Mouse (Mus musculus): ENCODE measurements at regions not wholly inside any gene's neighbourhood (a gene's known extent, or its start where the extent isn't known, plus 50 kb on each side); places are given as distances from the start of the nearest gene placed in this dataset.
A peak's percentile ranks its signal among the peaks of the same experiment; 100 is the strongest.

DNA sequence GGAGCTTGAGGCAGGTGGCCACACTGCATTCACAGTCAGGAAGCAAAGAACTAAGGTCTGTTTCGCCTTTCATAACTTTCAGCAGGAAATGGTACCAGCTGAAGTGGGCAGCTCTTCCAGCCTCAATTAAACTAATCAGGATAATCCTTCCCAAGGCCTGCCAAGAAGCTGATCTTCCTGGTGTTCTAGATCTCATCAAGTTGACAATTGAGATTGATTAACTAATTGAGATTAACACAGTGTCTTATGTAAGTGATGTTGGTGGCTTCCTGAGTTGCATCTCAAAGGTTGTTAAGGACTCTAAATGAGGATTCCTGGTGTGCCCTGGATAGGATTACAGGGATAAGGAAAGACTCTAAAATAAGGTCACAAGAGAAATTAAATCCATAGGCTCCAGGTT, 273.3 kb upstream of the Irx2 start:
- no peak for DNase-seq (ENCODE audit: low spot score in 2 of 2)

DNA sequence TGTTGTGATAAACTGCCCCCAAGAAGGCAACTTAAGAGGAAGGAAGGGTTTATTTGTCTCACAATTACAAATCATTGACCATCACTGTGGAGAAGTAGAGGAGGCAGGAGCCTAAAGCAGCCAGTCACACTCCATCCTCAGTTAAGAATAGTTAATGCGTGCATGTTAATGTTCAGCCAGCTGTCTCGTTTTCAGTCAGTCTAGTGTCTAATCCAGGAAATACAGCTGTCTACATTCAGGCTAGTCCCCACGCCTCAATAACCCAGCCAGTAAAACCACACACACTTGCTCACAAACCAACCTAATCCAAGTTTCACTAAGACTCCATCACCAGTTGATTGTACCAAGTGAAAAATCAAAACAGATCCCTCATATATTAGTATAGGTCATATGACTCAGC, 272.8 kb upstream of the Irx2 start:
- DNase-seq (ENCODE audit: low spot score in 2 of 2) = no peak

DNA sequence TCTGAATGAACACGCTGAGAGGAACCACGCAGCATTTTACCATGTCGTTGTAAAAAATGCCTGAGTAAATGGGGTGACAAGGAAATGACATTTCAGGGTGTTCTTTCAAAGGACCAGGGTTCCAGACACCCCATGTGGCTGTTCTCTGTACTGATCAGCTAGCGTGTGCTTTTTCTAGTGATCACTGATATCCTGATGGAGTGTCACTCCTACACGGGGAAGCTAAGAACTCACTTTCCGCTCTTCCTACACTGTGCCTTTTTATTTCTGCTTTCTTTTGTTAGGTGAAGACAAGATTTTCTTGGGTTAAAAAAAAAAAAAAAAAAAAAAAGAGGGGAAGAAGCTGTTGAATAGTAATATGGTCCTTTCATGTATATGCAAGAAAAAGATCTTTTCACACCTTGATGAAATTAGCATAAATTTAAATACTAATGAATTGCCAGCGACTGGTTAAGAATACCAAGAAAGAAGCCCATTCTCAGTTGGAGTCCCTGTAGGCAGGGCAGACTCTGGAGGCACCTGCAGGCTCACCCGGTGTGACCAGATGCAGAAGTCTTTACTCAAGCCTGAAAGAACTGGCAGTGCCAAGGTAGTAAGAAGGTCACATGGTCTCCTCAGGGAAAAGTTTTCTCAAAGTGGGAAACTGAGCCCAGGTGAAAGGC, 270.2 kb upstream of the Irx2 start:
- DNase-seq (ENCODE audit: low spot score in 2 of 2) = no peak

- DNase-seq (ENCODE audit: low spot score in 2 of 2) = no peak
Measured at GRCm38 (mm10) chr13:72365534-72366271, 262.9 kb upstream of the Irx2 start.

GRCm38 (mm10) chr13:72366281-72366680, 262.3 kb upstream of the Irx2 start:
- DNase-seq (ENCODE audit: low spot score in 2 of 2) = no peak

- DNase-seq (ENCODE audit: low spot score in 2 of 2) = no peak
Measured at GRCm38 (mm10) chr13:72370131-72370530, 258.5 kb upstream of the Irx2 start.

- no peak for DNase-seq (ENCODE audit: low spot score in 2 of 2)
Measured at GRCm38 (mm10) chr13:72370997-72371396, 257.6 kb upstream of the Irx2 start.

GRCm38 (mm10) chr13:72393366-72393765, 235.3 kb upstream of the Irx2 start:
- DNase-seq (ENCODE audit: low spot score in 2 of 2) = no peak

GRCm38 (mm10) chr13:72400677-72401076, 227.9 kb upstream of the Irx2 start:
- peak; percentile 56 to 78 for DNase-seq (ENCODE audit: low spot score in 2 of 2)

DNA sequence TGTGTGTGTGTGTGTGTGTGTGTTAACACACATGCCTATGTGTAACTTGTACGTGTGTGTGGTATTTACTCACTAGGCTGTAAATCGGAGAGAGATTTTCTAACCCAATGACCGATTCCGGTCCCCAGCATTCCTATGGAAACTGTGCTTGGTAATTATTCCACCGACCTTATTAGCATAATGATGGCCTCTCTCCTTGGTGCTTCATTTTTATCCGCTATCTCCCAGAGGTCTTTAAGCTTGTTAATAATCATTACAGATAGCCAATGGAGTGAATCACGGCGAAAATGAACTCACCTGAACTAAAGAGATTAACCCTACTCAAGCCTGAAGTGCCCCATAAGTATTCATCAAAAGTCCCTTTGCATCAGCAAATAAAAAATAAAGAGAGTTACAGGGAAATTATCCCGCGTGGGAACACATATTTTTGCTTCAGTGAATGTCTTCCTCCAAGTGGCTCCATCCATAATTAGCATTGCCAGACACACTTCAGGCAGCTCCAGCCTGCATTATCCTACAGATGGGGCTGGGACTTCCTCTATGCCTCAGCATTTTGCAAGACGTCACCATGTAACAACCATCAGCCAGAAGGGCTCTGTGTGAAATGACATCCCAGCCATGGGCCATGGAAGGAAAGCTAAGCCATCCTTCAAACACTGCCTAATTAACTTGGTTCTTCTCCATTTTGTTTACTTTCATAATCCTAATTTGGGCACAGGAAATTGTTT, 219.2 kb upstream of the Irx2 start:
- DNase-seq (ENCODE audit: low spot score in 2 of 2) = no peak

DNA sequence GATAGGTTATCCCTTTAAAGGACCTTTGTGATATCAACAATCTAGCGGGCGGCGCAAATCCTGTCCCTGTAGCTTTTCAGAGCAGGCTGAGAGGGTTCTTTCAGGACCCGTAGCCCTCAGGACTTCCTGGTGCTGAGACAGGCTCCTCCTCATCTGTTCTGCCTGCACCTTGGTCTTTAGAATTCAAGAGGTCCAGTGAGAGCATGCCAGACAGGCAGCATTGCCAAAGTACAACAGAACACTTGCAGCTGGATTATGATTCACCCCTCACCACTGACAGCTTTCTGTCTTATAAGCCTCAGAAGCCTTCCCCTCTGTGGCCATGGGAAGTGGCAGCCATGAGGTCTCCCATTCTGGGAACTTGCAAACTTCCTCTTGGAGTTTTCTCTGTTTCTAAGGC, 216.0 kb upstream of the Irx2 start:
- no peak for DNase-seq (ENCODE audit: low spot score in 2 of 2)

DNA sequence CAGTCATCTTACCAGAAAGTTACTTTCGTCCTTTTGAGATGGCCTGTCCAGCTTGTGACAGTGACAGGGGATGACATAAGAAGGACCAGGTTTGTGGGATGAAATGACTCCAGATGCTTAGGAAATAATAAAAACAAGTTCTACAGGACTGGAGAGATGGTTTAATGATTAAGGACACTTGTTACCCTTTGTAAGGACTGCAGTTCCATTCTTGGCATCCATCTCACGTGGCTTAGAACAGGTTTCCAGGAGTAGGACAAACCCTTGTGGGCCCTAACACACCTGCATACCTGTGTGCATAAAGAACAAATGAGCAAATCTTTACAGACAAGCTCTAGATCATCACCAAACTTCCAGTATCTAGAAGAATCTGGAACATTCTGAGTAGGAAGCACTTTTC, 211.6 kb upstream of the Irx2 start:
- no peak for DNase-seq (ENCODE audit: low spot score in 2 of 2)

- no peak for DNase-seq (ENCODE audit: low spot score in 2 of 2)
Measured at GRCm38 (mm10) chr13:72417816-72418215, 210.8 kb upstream of the Irx2 start.

- DNase-seq (ENCODE audit: low spot score in 2 of 2) = no peak
Measured at GRCm38 (mm10) chr13:72418285-72418684, 210.3 kb upstream of the Irx2 start.

GRCm38 (mm10) chr13:72419532-72419931, 209.1 kb upstream of the Irx2 start:
- DNase-seq (ENCODE audit: low spot score in 2 of 2) = no peak

DNA sequence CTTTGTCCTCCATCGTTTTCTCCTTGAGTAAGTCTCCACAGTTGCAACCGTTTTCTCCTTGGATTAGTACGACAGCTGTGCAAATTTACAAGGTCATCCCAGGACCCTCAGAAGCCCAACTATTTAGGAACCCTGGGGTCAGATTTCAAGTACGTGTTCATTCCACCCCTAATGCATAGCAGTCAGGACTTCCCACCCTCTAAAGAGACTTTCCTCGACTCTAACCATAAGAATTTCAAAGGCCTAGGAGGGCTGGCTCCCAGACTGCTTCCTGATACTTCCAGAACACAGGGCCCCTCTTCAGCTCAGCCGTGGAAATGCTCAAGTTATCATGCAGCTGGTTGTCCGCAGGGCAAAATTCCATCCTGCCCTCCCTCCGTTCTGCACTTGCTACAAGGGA, 202.7 kb upstream of the Irx2 start:
- no peak for DNase-seq (ENCODE audit: low spot score in 2 of 2)

DNA sequence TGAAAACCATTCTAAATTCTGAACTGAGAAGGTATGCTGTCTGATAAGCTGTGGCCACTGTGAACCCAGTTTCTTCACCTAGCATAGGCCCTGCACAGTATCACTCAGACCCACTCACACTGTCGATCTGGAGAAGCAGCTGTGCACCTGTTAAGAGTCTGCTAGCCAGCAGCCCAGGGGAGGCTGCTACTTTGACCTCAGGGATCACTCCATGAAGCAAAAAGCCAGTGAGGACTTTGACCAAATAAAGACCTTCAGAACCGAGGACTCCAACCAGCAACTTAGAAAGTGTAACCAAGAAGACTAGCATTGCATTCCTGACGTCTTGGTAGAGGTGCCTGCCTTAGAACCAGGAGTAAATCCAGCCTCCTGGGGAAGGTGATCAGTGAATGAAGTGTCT, 183.3 kb upstream of the Irx2 start:
- no peak for DNase-seq (ENCODE audit: low spot score in 2 of 2)

- no peak for DNase-seq (ENCODE audit: low spot score in 2 of 2)
Measured at GRCm38 (mm10) chr13:72448458-72449058, 180.1 kb upstream of the Irx2 start.

- DNase-seq (ENCODE audit: low spot score in 2 of 2) = no peak
Measured at GRCm38 (mm10) chr13:72495353-72495752, 133.3 kb upstream of the Irx2 start.

- DNase-seq (ENCODE audit: low spot score in 2 of 2) = no peak
Measured at GRCm38 (mm10) chr13:72497036-72497435, 131.6 kb upstream of the Irx2 start.

- DNase-seq (ENCODE audit: low spot score in 2 of 2) = peak in 1 of 2 experiments; percentile 19
Measured at GRCm38 (mm10) chr13:72497521-72497920, 131.1 kb upstream of the Irx2 start.

DNA sequence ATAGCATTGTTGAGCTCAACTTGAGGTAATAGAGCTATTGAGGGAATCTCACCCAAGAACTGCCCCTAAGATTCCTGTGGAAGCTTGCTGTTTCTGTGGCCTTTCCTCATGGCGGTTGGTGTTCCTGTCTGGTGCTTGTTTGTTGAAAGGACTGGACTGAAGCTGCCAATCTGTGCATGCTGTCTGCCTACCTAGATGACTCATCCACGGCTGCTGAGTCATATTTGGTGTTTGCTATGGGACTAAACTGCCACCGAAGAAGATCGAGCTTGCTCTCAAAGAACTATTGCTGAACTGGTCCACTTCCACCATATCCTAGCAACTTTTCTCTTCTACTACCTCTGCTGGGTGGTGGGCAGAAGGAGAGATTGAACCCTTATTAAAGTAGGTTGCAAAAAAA, 122.7 kb upstream of the Irx2 start:
- no peak for DNase-seq (ENCODE audit: low spot score in 2 of 2)

Measured in right cerebral cortex, postnatal 10 days (tissue).